Mouse (Mus musculus) mouse embryonic stem cell (cell line): Measurements from ENCODE around the gene Elovl5.

Experiments used
- in situ Hi-C, 2 experiments: fragments of 300-500 bp; cut with MboI; formaldehyde crosslinking; loops; 1 replicate in 1 of 2; 3 replicates in 1 of 2; pipeline ENCODE4 v1.14.3; 2019 to 2020; ENCODE audit warnings: low sequenced_read_pairs in 2 of 2, low pct_unique_long_range_greater_than_20kb in 1 of 2, mixed read lengths in 1 of 2; ENCODE audit not compliant: unreplicated experiment in 1 of 2

Elovl5 gene

GRCm38 (mm10) chr9:78012681-78013080, 95.5 kb downstream of the Elovl5 start:
- in situ Hi-C loops = loop anchor here in 1 of 2 experiments (5.0 to 25.0 kb wide), 2 partner anchors 195 to 400 kb away; no protein-coding TSS in a partner anchor

DNA sequence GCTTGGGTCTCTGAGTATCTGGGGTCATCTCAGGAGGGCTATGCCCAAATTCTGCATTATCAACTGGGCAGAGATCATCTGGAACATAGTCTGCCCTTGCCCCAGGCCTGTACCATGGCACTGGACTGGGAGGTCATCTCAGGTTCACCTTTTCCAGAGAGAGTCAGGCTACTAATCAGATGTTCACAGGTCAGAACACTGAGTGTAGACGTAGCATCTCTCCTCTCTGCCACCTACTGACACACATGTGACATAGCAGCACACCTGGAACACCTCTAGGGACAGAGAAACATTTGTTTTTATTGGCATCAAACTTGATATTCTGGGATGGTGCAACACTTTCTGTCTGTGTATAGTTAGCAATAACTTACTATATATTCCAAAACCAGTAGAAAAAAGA, 96.6 kb downstream of the Elovl5 start:
- in situ Hi-C loops = loop anchor here in 1 of 2 experiments (5.0 to 25.0 kb wide), 2 partner anchors 197 to 402 kb away; no protein-coding TSS in a partner anchor

DNA sequence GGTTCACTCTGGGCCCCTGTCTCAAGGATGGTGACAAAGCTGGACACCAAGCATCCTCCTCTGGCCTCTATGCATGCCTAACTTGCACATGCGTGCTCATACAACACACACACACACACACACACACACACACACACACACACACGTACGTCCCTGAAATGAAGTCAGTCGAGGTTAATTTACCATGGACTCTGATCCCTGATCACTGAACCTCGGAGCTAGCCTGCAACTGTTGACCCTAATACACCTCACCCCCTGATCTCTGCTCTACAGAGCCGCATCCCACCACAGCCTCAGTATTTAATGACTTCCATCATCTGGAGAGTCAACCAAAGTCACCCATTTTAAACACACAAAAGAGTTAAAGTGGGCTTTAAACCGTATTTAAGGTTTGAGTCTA, 98.7 kb downstream of the Elovl5 start:
- in situ Hi-C loops = loop anchor here in 1 of 2 experiments (25.0 kb wide), 1 partner anchor 404 kb away; no protein-coding TSS in a partner anchor

DNA sequence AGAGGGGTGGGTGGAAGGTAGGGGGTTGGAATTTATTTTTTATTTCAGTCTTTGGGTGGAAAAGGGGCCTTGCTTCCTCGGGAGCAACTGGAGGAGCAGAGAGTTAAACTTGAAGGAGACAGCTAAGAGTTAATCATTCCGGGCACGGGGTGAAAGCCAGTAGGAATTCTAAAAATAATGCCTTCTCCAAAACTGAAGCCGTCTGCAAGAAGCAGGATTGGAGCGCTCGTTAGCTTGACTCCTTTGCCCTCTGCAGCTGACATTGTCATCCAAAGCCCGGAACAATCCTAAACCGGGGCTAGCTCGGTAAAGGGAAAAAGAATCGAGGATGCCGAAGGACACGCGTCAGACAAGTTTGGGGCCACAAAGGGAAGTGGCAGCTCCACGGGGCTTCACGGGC, 99.1 kb downstream of the Elovl5 start:
- in situ Hi-C loops = loop anchor here in 1 of 2 experiments (25.0 kb wide), 1 partner anchor 404 kb away; no protein-coding TSS in a partner anchor

- in situ Hi-C loops = loop anchor here in 1 of 2 experiments (25.0 kb wide), 1 partner anchor 409 kb away; no protein-coding TSS in a partner anchor
Measured at GRCm38 (mm10) chr9:78021256-78021655, 104.1 kb downstream of the Elovl5 start.

GRCm38 (mm10) chr9:78022187-78022945, 105.2 kb downstream of the Elovl5 start:
- in situ Hi-C loops = loop anchor here in 1 of 2 experiments (25.0 kb wide), 1 partner anchor 410 kb away; no protein-coding TSS in a partner anchor

GRCm38 (mm10) chr9:78024823-78025222, 107.7 kb downstream of the Elovl5 start:
- in situ Hi-C loops = loop anchor here (5.0 to 25.0 kb wide), 2 partner anchors 203 to 413 kb away; no protein-coding TSS in a partner anchor

GRCm38 (mm10) chr9:78027099-78027498, 109.9 kb downstream of the Elovl5 start:
- in situ Hi-C loops = loop anchor here in 1 of 2 experiments (5.0 kb wide), 1 partner anchor 205 kb away; no protein-coding TSS in a partner anchor

GRCm38 (mm10) chr9:78030835-78031456, 113.8 kb downstream of the Elovl5 start:
- in situ Hi-C loops = loop anchor here in 1 of 2 experiments (5.0 kb wide), 1 partner anchor 46 kb away; no protein-coding TSS in a partner anchor

- in situ Hi-C loops = loop anchor here in 1 of 2 experiments (5.0 kb wide), 1 partner anchor 44 kb away; no protein-coding TSS in a partner anchor
Measured at GRCm38 (mm10) chr9:78032930-78033329, 115.8 kb downstream of the Elovl5 start.
